Mouse (Mus musculus): ENCODE measurements around the gene Itgav. TPM values are rescaled to one million over a fixed set of nuclear protein-coding genes. Genes with fewer than 3 reads are reported as not detected.
A peak's percentile ranks its signal among the peaks of the same experiment; 100 is the strongest.

The Itgav gene
- 100 to 1,000 TPM; 122 to 131 TPM for total RNA-seq (2021)
- long read RNA-seq, experiment 1, full-length matches to known transcripts, result 1 of 4 reads
- long read RNA-seq, experiment 1, partial matches to known transcripts, result 0 of 4 reads
- long read RNA-seq, experiment 1, other reads (novel, unspliced or antisense), result 3 of 4 reads
- long read RNA-seq, experiment 2, full-length matches to known transcripts, result 1 of 4 reads
- long read RNA-seq, experiment 2, partial matches to known transcripts, result 0 of 4 reads
- long read RNA-seq, experiment 2, other reads (novel, unspliced or antisense), result 3 of 4 reads

- DNase-seq, result peak; percentile 98
Measured at GRCm38 (mm10) chr2:83723921-83724826, at the start of gene Itgav. Gene Itgav (plus strand): TSS chr2:83724397.

GRCm38 (mm10) chr2:83674421-83674820 is 49.8 kb upstream of the Itgav start:
- no peak for DNase-seq

DNA sequence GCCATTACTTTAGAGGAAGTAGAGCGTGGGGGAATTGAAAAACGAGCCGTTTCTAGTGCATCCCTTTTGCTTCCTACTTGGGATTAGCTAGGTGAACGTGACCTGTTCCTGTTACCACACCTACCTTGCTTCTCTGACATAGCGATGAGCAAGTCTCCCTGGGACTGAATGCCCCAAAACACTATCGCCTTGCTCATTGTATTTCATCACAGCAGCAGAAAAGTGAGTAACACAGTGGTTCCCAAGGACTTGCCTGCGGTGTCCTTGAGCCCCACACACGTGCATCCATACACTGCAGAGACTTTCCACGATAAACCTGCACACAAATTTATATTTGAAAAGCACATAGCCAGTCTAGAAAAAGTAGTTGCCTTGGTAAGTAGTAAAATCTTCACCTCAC is 49.3 kb upstream of the Itgav start:
- peak; percentile 47 to 53 for DNase-seq

- DNase-seq, result no peak
Measured at GRCm38 (mm10) chr2:83675681-83676080, 48.5 kb upstream of the Itgav start.

DNA sequence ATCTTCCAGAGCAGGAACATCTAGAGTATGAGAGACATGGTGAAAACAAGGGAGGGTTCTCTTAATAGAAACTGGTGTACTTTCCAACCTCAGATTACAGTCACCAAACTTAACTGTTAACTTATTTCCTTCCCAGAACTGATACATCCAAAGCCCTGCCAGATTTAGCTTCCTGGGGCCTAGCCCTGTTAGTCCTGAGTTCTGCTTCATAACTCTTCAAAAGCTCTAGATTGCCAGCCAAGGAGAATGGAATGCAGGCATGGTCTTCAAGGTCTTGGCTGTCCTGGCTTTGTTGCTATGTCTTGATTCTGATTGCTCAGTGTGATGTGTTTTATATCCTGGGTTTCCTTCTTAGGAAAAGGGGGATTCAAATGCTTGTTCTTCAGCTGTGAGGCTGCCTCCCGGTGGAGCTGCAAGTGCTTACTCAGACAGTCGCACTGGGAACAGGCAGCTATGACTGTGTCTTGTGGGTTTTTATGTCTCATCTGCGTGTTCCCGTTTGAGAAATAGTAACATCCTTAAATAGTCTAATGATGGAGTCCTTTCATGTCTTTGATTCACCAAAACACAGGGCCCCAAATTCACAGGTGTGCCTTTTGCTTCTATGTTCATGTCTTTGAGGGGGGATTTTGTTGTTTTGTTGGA is 47.8 kb upstream of the Itgav start:
- peak in 1 of 2 experiments; percentile 12 for DNase-seq

DNA sequence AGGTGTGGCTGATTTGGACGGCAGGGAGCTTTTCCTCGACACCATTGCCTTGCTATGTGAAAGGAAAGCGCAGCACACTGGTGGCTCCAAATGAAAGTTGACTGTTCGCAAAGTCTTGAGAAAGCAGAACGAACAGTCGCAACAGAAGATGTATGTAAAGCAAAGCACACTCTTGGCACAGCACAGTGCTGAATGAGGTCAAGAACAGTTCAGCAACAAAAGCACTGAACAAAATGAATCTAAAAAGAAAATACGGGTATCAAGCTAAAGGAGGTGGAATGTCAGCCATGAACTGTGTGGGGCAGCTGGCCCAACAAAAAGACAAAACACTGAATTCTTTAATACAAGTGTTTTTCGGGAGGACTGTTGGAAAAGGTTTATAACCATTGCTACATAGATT is 42.9 kb upstream of the Itgav start:
- no peak for DNase-seq

DNA sequence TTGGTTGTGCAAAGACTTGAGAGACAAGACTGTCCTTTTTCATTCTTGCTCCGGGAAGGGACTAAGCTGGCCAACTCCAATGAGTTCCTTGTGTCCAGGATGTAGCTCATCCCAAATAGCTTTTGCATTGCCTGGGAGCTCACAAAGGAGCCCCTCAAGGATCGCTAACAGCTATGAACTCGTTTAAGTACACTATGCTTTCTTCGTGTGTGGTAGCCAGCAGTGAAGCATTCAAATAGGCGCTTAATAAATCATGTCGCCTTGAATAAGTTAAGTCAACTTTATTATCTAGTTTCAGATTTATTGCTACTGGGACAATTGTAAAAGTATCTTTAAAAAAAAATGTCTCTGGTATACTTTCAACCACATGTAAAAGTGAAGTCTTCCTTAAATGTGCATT is 42.4 kb upstream of the Itgav start:
- no peak for DNase-seq

- DNase-seq, result peak; percentile 13 to 25
Measured at GRCm38 (mm10) chr2:83682282-83682681, 41.9 kb upstream of the Itgav start.

DNA sequence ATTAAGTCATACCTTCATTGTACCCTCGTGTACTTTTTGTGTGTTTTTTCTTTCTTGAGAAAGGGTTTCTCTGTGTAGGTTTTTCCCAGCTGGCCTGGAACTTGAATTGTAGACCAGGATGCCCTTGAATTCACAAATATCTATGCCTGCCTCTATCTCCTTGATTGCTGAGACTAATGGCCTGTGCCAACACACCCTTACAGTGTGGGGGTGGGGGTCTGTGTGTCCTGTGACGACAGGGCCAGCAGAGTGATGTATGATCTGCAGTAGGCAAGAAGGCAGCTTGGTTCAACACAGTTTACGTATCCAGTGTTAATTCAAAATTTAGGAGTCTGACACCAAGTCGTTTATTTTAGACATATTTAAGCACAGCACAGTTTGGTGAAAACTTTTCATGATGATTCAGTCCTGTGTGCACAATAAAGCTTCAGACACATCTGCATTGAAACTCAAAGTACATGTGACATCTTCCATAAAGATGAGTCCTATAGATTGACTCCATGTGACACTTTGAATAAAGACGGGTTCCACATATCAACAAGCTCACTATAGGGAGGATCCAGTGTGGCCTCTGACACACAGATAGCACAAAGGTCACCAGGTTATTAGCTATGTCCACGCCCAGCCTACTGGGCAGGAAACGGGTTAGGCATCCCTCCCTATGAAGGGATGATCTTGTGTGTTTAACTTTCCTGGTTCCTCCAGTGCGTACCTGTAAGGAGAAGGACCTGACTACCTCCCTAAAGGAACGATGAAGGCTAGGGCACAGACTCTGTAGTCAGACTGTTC is 40.3 kb upstream of the Itgav start:
- no peak for DNase-seq

- no peak for DNase-seq
Measured at GRCm38 (mm10) chr2:83684691-83685090, 39.5 kb upstream of the Itgav start.

GRCm38 (mm10) chr2:83690372-83690771 is 33.8 kb upstream of the Itgav start:
- no peak for DNase-seq

- DNase-seq, result no peak
Measured at GRCm38 (mm10) chr2:83692651-83693545, 31.3 kb upstream of the Itgav start.

- DNase-seq, result no peak
Measured at GRCm38 (mm10) chr2:83694061-83694460, 30.1 kb upstream of the Itgav start.

- DNase-seq, result no peak
Measured at GRCm38 (mm10) chr2:83695345-83696247, 28.6 kb upstream of the Itgav start.

DNA sequence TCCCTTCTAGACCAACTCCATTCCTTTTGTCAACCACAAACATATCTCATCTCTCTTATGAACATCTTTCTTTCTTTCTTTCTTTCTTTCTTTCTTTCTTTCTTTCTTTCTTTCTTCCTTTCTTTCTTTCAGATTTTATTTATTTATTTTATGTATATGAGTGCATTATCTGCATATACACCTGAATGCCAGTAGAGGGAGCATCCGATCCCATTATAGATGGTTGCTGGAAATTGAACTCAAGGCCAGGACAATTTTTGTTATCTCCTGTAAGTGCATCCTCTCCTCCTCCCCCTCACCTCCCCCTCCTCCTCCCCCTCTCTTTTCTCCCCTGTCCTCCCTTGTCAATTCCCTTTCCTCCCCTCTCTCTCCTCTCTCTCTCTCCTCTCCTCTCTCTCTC is 25.7 kb upstream of the Itgav start:
- DNase-seq, result no peak

DNA sequence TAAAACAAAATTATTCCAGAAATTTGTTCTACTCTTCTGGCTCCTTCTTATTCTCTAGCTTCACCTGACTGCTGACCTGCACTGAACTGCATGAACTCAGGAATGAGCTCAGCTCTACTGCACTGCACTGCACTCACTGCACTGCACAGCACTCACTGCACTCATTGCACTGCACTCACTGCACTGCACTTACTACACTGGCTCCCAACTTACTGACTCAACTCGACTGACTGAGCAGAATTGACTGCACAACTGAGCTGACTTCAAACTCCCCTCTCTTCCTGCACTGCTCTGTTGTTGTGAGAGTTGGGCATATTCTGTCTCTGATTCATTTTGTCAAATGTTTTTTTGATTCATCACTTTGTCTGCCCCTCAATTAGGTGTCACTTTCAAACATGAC is 24.9 kb upstream of the Itgav start:
- no peak for DNase-seq

DNA sequence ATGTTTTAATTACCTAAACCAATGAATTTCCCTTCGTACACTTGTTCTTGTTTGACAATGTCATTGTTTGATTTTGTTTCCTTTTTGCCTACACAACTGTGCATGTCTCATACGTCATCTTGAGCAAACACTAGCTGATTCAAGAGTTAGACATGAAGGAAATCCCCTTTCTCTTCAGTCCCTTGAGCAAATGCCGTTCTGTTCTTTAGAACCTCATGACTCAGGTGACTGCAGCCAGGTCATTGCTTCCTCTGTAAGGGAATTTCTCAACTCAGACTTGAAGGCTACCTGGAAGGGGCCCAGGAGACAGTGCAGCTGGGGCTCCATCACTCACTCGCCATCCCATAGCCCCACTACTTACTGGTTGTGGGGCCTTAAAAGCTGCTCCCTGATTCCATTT is 23.5 kb upstream of the Itgav start:
- DNase-seq, result no peak

- DNase-seq, result peak in 1 of 2 experiments; percentile 15
Measured at GRCm38 (mm10) chr2:83702411-83702810, 21.8 kb upstream of the Itgav start.

DNA sequence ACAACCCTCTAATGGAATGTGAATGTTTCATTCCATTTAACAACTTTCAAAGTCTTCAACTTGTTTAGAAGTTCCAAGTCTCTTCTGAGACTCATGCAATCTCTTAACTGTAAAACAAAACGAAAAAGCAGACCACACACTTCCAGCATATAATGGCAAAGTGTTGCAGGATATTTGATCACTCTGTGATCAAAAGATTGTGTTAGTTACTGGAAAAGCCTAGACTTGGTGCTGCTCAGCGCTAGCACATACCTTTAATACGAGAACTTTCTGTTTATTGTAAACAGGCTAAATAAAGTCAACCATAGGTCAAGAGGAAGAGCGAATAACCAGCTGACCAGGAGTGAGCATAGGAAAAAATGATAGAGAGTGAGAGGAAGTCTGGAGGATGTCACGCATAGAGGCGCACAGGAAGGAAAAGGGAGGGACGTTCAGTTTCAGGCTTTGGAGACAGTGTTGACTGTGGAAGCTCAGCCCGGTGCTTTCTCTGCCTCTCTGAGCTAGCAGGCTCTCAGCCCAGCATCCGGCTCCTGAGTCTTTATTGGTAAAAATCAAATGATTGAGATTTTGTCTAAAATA is 18.5 kb upstream of the Itgav start:
- no peak for DNase-seq

Measured in adrenal gland, postnatal 36 days (tissue).